Mouse (Mus musculus): ENCODE results near the gene Epha4. TPM values are rescaled to one million over a fixed set of nuclear protein-coding genes. Genes with fewer than 3 reads are reported as not detected.

The Epha4 gene
- polyA plus RNA-seq, 1 experiment, result 0.22 TPM

- Histone ChIP-seq H3K36me3 (ENCODE audit: control insufficient read depth, insufficient read depth, low read length) (no peaks in the 10 kb centered on the region), H3K27me3 (ENCODE audit: control insufficient read depth, insufficient read depth, low read length) (no peaks in the 10 kb centered on the region), H3K4me3 (ENCODE audit: control insufficient read depth, low read depth, low read length) (no peak overlapping the region), H3K27ac (ENCODE audit: control insufficient read depth, insufficient read depth, low read depth, low read length) (no peak overlapping the region), H3K4me1 (ENCODE audit: control insufficient read depth, insufficient read depth, low read length) (no peaks in the 10 kb centered on the region)
- TF ChIP-seq POLR2A (IDR thresholded peaks at IDR 0.05; ENCODE audit: control insufficient read depth, low read depth, low read length) (no peak), CTCF (IDR thresholded peaks at IDR 0.05; ENCODE audit: control insufficient read depth, insufficient read depth, insufficient replicate concordance, low read depth, low read length) (no peak)
Observed at GRCm38 (mm10) chr1:77412871-77413669, 101.8 kb downstream of the Epha4 start.

- H3K4me1 ChIP-seq (ENCODE audit: control insufficient read depth, insufficient read depth, low read length), result no peaks in the 10 kb centered on the region
- no peak for TF ChIP-seq POLR2A (IDR thresholded peaks at IDR 0.05; ENCODE audit: control insufficient read depth, low read depth, low read length)
Observed at GRCm38 (mm10) chr1:77412285-77412684, 102.6 kb downstream of the Epha4 start.

GRCm38 (mm10) chr1:77411222-77411621 is 103.7 kb downstream of the Epha4 start:
- H3K4me1 ChIP-seq (ENCODE audit: control insufficient read depth, insufficient read depth, low read length), result no peaks in the 10 kb centered on the region
- TF ChIP-seq CTCF (IDR thresholded peaks at IDR 0.05; ENCODE audit: control insufficient read depth, insufficient read depth, insufficient replicate concordance, low read depth, low read length) (no peak), POLR2A (IDR thresholded peaks at IDR 0.05; ENCODE audit: control insufficient read depth, low read depth, low read length) (no peak)

More at GRCm38 (mm10) chr1:77412285-77412684, 102.6 kb downstream of the Epha4 start:
- no peaks in the 10 kb centered on the region for H3K27me3 ChIP-seq (ENCODE audit: control insufficient read depth, insufficient read depth, low read length)
- no peaks in the 10 kb centered on the region for H3K36me3 ChIP-seq (ENCODE audit: control insufficient read depth, insufficient read depth, low read length)
- H3K27ac ChIP-seq (ENCODE audit: control insufficient read depth, insufficient read depth, low read depth, low read length), result no peak overlapping the region
- H3K4me3 ChIP-seq (ENCODE audit: control insufficient read depth, low read depth, low read length), result no peak overlapping the region

GRCm38 (mm10) chr1:77410716-77411115 is 104.2 kb downstream of the Epha4 start:
- Histone ChIP-seq H3K4me3 (ENCODE audit: control insufficient read depth, low read depth, low read length) (no peak overlapping the region), H3K4me1 (ENCODE audit: control insufficient read depth, insufficient read depth, low read length) (no peaks in the 10 kb centered on the region), H3K27me3 (ENCODE audit: control insufficient read depth, insufficient read depth, low read length) (no peaks in the 10 kb centered on the region), H3K27ac (ENCODE audit: control insufficient read depth, insufficient read depth, low read depth, low read length) (no peak overlapping the region), H3K36me3 (ENCODE audit: control insufficient read depth, insufficient read depth, low read length) (no peaks in the 10 kb centered on the region)
- no peak for TF ChIP-seq CTCF (IDR thresholded peaks at IDR 0.05; ENCODE audit: control insufficient read depth, insufficient read depth, insufficient replicate concordance, low read depth, low read length)
- TF ChIP-seq POLR2A (IDR thresholded peaks at IDR 0.05; ENCODE audit: control insufficient read depth, low read depth, low read length), result no peak

More at GRCm38 (mm10) chr1:77411222-77411621, 103.7 kb downstream of the Epha4 start:
- no peaks in the 10 kb centered on the region for H3K36me3 ChIP-seq (ENCODE audit: control insufficient read depth, insufficient read depth, low read length)
- no peaks in the 10 kb centered on the region for H3K27me3 ChIP-seq (ENCODE audit: control insufficient read depth, insufficient read depth, low read length)
- H3K27ac ChIP-seq (ENCODE audit: control insufficient read depth, insufficient read depth, low read depth, low read length), result no peak overlapping the region
- H3K4me3 ChIP-seq (ENCODE audit: control insufficient read depth, low read depth, low read length), result no peak overlapping the region

- Histone ChIP-seq H3K36me3 (ENCODE audit: control insufficient read depth, insufficient read depth, low read length) (no peaks in the 10 kb centered on the region), H3K27ac (ENCODE audit: control insufficient read depth, insufficient read depth, low read depth, low read length) (no peak overlapping the region), H3K4me1 (ENCODE audit: control insufficient read depth, insufficient read depth, low read length) (no peaks in the 10 kb centered on the region), H3K4me3 (ENCODE audit: control insufficient read depth, low read depth, low read length) (no peak overlapping the region), H3K27me3 (ENCODE audit: control insufficient read depth, insufficient read depth, low read length) (no peaks in the 10 kb centered on the region)
- TF ChIP-seq POLR2A (IDR thresholded peaks at IDR 0.05; ENCODE audit: control insufficient read depth, low read depth, low read length), result no peak
Observed at GRCm38 (mm10) chr1:77410153-77410552, 104.7 kb downstream of the Epha4 start.

GRCm38 (mm10) chr1:77409509-77409908 is 105.4 kb downstream of the Epha4 start:
- H3K4me1 ChIP-seq (ENCODE audit: control insufficient read depth, insufficient read depth, low read length), result no peaks in the 10 kb centered on the region
- TF ChIP-seq CTCF (IDR thresholded peaks at IDR 0.05; ENCODE audit: control insufficient read depth, insufficient read depth, insufficient replicate concordance, low read depth, low read length) (no peak), POLR2A (IDR thresholded peaks at IDR 0.05; ENCODE audit: control insufficient read depth, low read depth, low read length) (no peak)

GRCm38 (mm10) chr1:77407417-77407816 is 107.5 kb downstream of the Epha4 start:
- H3K4me3 ChIP-seq (ENCODE audit: control insufficient read depth, low read depth, low read length), result no peak overlapping the region
- no peak for TF ChIP-seq POLR2A (IDR thresholded peaks at IDR 0.05; ENCODE audit: control insufficient read depth, low read depth, low read length)
- no peak for TF ChIP-seq CTCF (IDR thresholded peaks at IDR 0.05; ENCODE audit: control insufficient read depth, insufficient read depth, insufficient replicate concordance, low read depth, low read length)
- H3K27me3 ChIP-seq (ENCODE audit: control insufficient read depth, insufficient read depth, low read length), result no peaks in the 10 kb centered on the region
- no peaks in the 10 kb centered on the region for H3K4me1 ChIP-seq (ENCODE audit: control insufficient read depth, insufficient read depth, low read length)
- no peaks in the 10 kb centered on the region for H3K36me3 ChIP-seq (ENCODE audit: control insufficient read depth, insufficient read depth, low read length)
- H3K27ac ChIP-seq (ENCODE audit: control insufficient read depth, insufficient read depth, low read depth, low read length), result no peak overlapping the region

More at GRCm38 (mm10) chr1:77409509-77409908, 105.4 kb downstream of the Epha4 start:
- Histone ChIP-seq H3K27ac (ENCODE audit: control insufficient read depth, insufficient read depth, low read depth, low read length) (no peak overlapping the region), H3K4me3 (ENCODE audit: control insufficient read depth, low read depth, low read length) (no peak overlapping the region), H3K27me3 (ENCODE audit: control insufficient read depth, insufficient read depth, low read length) (no peaks in the 10 kb centered on the region), H3K36me3 (ENCODE audit: control insufficient read depth, insufficient read depth, low read length) (no peaks in the 10 kb centered on the region)
